Mouse (Mus musculus) spleen, adult 2 months (tissue): ENCODE data around the gene Epha8.

Source experiments
- CTCF ChIP-seq: fragments of 200-500 bp; IDR thresholded peaks from 2 replicates; pipeline ENCODE4 v1.5.1; 2011; ENCODE audit warnings: mild to moderate bottlenecking, inconsistent platforms; ENCODE audit not compliant: insufficient read depth, insufficient read length, insufficient replicate concordance; ENCODE audit errors: extremely low read depth
- POLR2A ChIP-seq: fragments of 200-500 bp; IDR thresholded peaks from 2 replicates; pipeline ENCODE4 v1.6.1; 2011; ENCODE audit warnings: low read depth, low read length, inconsistent platforms

GRCm38 (mm10) chr4:136960068-136960467, 3.5 kb upstream of the Epha8 start:
- TF ChIP-seq POLR2A (no peak), CTCF (no peak)
